Mouse (Mus musculus): ENCODE results near the gene Pex6. TPM values are rescaled to one million over a fixed set of nuclear protein-coding genes. Genes with fewer than 3 reads are reported as not detected.

Gene Pex6
- 26.6 TPM for polyA plus RNA-seq (2014; fragmentation: Illumina TruSeq; extraction: RNeasy Lipid Tissue Mini Kit (QIAGEN cat#74804); ENCODE audit: low read depth, low replicate concordance)

DNA sequence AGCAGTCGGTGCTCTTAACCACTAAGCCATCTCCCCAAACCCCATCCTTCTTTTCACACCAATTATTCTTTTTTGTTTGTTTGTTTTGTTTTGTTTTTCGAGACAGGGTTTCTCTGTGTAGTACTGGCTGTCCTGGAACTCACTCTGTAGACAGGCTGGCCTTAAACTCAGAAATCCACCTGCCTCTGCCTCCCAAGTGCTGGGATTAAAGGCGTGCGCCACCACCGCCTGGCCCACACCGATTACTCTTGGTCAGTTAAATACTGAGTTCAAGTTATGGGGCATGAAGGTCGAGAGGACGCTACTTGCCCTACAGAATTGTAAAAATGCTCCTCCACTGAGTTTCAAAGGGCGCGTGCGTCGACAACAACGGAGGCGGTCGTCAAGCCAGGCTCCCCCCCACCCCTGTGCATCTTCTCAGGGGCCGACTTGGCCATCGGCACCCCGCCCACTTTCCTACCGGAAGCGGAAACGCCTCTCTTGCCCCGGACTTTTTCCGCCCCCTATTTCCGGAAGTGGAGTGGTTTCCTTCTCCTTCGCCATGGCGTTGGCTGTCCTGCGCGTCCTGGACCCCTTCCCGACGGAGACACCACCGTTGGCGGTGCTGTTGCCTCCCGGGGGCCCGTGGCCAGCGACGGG lies at the start of gene Pex6:
Pex6 (plus strand) TSS at position 505 of the 639 bp plus-strand sequence.

GRCm38 (mm10) chr17:46673850-46674529 lies 37.3 kb upstream of the Pex6 start, which contains the start of gene Rrp36:
TSS of gene Rrp36 (minus strand) at chr17:46674352.

DNA sequence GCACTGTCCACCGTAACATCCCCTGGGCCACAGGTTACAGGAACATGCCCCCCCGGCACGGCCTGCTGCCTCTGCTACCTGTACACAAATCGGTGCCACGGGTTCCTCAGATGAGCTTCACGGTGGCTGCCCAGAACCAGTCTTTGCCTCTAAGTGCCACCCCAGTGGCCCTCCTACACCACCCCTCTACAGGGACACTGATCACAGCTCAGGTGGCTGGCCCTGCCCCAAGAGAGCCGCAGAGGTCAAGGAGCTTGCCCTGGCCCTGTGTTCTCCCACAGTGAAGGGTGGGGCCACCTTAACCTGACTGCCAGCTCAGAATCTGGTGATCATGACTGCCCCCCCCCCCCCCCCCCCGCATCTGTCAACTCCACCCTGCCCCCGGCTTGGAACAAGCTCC lies 32.8 kb upstream of the Pex6 start, which contains the start of gene Mea1:
Mea1 (plus strand) TSS at position 378 of the 400 bp plus-strand sequence.

GRCm38 (mm10) chr17:46680760-46681373 lies 30.4 kb upstream of the Pex6 start, which contains the start of gene Klhdc3:
TSS of gene Klhdc3 (minus strand) at chr17:46680914.

GRCm38 (mm10) chr17:46704887-46705835 lies 6.1 kb upstream of the Pex6 start, which contains the start of gene Ppp2r5d:
TSS of gene Ppp2r5d (minus strand) at chr17:46705111.

DNA sequence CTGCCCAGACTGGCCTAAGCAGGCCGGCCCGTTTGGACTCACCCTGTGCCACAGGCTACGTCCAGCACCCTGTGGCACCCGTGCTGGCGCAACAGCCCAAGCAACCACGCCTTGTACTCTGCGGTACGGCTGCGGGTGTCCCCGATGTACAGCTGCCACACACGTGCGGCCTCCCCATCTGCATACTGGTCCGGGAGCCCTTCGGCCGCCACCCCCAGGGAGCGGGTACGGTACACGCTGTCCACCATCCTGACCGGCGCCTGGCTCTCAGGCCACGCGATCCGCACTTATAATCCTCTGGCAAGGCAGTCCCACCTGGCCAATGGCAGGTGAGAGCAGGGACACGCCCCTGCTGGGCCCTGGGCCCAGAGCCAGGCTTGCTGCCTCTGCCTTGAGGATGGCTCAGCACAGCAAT lies 17.6 kb downstream of the Pex6 start, which contains the start of gene Gnmt:
Gnmt (minus strand) TSS at position 265 of the 415 bp plus-strand sequence.

DNA sequence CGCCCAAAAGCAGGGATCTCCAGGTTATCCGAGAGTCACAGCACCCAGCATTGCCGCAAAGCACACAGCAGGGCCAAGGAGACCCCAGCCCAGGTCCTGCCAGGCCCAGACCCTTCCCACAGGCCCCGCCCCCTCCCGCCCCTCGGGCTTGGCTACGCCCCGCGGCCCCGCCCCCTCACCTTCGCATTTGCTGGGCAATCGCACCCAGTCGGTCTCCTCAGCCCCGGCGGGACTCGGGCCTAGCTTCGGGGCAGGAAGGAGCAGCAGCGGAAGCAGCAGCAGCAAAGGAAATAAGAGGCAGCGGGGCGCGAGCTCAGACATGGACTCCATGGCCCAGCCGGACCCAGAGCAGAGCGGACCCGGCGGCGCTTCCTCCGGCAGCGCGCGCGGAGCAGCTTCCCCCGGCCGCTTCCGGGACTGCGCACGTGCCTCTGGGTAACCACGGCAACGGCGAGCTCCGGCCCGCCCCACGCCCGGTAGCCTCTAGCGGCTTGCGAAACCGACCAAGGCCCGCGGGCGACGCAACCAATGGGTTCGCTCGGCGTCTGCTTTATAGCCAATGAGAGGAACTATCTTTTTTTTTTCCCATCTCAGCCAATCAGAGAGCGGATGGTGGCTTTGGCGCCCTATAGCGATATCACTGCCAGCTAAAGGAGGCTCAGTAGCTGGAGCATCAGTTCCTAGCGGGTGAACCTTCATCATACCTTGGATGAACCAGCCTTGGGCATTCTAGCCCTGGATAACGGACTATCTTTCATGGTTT lies 40.7 kb downstream of the Pex6 start, which contains the start of gene Cnpy3:
Cnpy3 (minus strand) TSS at position 421 of the 763 bp plus-strand sequence.

GRCm38 (mm10) chr17:46763544-46763943 lies 52.3 kb downstream of the Pex6 start, which contains the start of gene Ptcra:
TSS of gene Ptcra (minus strand) at chr17:46763712.

GRCm38 (mm10) chr17:46772404-46773277 lies 61.4 kb downstream of the Pex6 start, which contains the start of gene 2310039H08Rik:
TSS of gene 2310039H08Rik (plus strand) at chr17:46772635.

Other genes starting within 250 kb of the Pex6 start
- gene Ttbk1, start 223.8 kb upstream of the Pex6 start, polyA plus RNA-seq (2014; fragmentation: Illumina TruSeq; extraction: RNeasy Lipid Tissue Mini Kit (QIAGEN cat#74804); ENCODE audit: low read depth, low replicate concordance), result 2.0 TPM
- 4.1 TPM for gene Dnph1, start 214.8 kb upstream of the Pex6 start, polyA plus RNA-seq (2014; fragmentation: Illumina TruSeq; extraction: RNeasy Lipid Tissue Mini Kit (QIAGEN cat#74804); ENCODE audit: low read depth, low replicate concordance)
- gene Cul9, start 165.1 kb upstream of the Pex6 start, polyA plus RNA-seq (2014; fragmentation: Illumina TruSeq; extraction: RNeasy Lipid Tissue Mini Kit (QIAGEN cat#74804); ENCODE audit: low read depth, low replicate concordance), result 19.3 TPM
- 30.2 TPM for gene Srf, start 155.3 kb upstream of the Pex6 start, polyA plus RNA-seq (2014; fragmentation: Illumina TruSeq; extraction: RNeasy Lipid Tissue Mini Kit (QIAGEN cat#74804); ENCODE audit: low read depth, low replicate concordance)
- gene Ptk7, start 82.0 kb upstream of the Pex6 start, polyA plus RNA-seq (2014; fragmentation: Illumina TruSeq; extraction: RNeasy Lipid Tissue Mini Kit (QIAGEN cat#74804); ENCODE audit: low read depth, low replicate concordance), result 17.2 TPM
- gene Klc4, start 65.4 kb upstream of the Pex6 start, polyA plus RNA-seq (2014; fragmentation: Illumina TruSeq; extraction: RNeasy Lipid Tissue Mini Kit (QIAGEN cat#74804); ENCODE audit: low read depth, low replicate concordance), result 24.0 TPM
- gene Mrpl2, start 65.2 kb upstream of the Pex6 start, polyA plus RNA-seq (2014; fragmentation: Illumina TruSeq; extraction: RNeasy Lipid Tissue Mini Kit (QIAGEN cat#74804); ENCODE audit: low read depth, low replicate concordance), result 54.7 TPM
- 36.8 TPM for gene Cul7, start 61.1 kb upstream of the Pex6 start, polyA plus RNA-seq (2014; fragmentation: Illumina TruSeq; extraction: RNeasy Lipid Tissue Mini Kit (QIAGEN cat#74804); ENCODE audit: low read depth, low replicate concordance)
- 23.4 TPM for gene Rrp36, start 37.1 kb upstream of the Pex6 start, polyA plus RNA-seq (2014; fragmentation: Illumina TruSeq; extraction: RNeasy Lipid Tissue Mini Kit (QIAGEN cat#74804); ENCODE audit: low read depth, low replicate concordance)
- gene Mea1, start 32.7 kb upstream of the Pex6 start, polyA plus RNA-seq (2014; fragmentation: Illumina TruSeq; extraction: RNeasy Lipid Tissue Mini Kit (QIAGEN cat#74804); ENCODE audit: low read depth, low replicate concordance), result 127 TPM
- 58.3 TPM for gene Klhdc3, start 30.5 kb upstream of the Pex6 start, polyA plus RNA-seq (2014; fragmentation: Illumina TruSeq; extraction: RNeasy Lipid Tissue Mini Kit (QIAGEN cat#74804); ENCODE audit: low read depth, low replicate concordance)
- gene Ppp2r5d, start 6.4 kb upstream of the Pex6 start, polyA plus RNA-seq (2014; fragmentation: Illumina TruSeq; extraction: RNeasy Lipid Tissue Mini Kit (QIAGEN cat#74804); ENCODE audit: low read depth, low replicate concordance), result 35.1 TPM
- gene Gnmt, start 17.7 kb downstream of the Pex6 start, polyA plus RNA-seq (2014; fragmentation: Illumina TruSeq; extraction: RNeasy Lipid Tissue Mini Kit (QIAGEN cat#74804); ENCODE audit: low read depth, low replicate concordance), result 7.1 TPM
- gene Cnpy3, start 40.8 kb downstream of the Pex6 start, polyA plus RNA-seq (2014; fragmentation: Illumina TruSeq; extraction: RNeasy Lipid Tissue Mini Kit (QIAGEN cat#74804); ENCODE audit: low read depth, low replicate concordance), result 58.1 TPM
- gene Ptcra, start 52.2 kb downstream of the Pex6 start, polyA plus RNA-seq (2014; fragmentation: Illumina TruSeq; extraction: RNeasy Lipid Tissue Mini Kit (QIAGEN cat#74804); ENCODE audit: low read depth, low replicate concordance), result not detected
- 54.6 TPM for gene 2310039H08Rik, start 61.2 kb downstream of the Pex6 start, polyA plus RNA-seq (2014; fragmentation: Illumina TruSeq; extraction: RNeasy Lipid Tissue Mini Kit (QIAGEN cat#74804); ENCODE audit: low read depth, low replicate concordance)
- 48.1 TPM for gene Rpl7l1, start 71.2 kb downstream of the Pex6 start, polyA plus RNA-seq (2014; fragmentation: Illumina TruSeq; extraction: RNeasy Lipid Tissue Mini Kit (QIAGEN cat#74804); ENCODE audit: low read depth, low replicate concordance)
- gene Bicral, start 147.0 kb downstream of the Pex6 start, polyA plus RNA-seq (2014; fragmentation: Illumina TruSeq; extraction: RNeasy Lipid Tissue Mini Kit (QIAGEN cat#74804); ENCODE audit: low read depth, low replicate concordance), result 13.4 TPM
- 21.9 TPM for gene Tbcc, start 179.2 kb downstream of the Pex6 start, polyA plus RNA-seq (2014; fragmentation: Illumina TruSeq; extraction: RNeasy Lipid Tissue Mini Kit (QIAGEN cat#74804); ENCODE audit: low read depth, low replicate concordance)
- gene Prph2, start 199.0 kb downstream of the Pex6 start, polyA plus RNA-seq (2014; fragmentation: Illumina TruSeq; extraction: RNeasy Lipid Tissue Mini Kit (QIAGEN cat#74804); ENCODE audit: low read depth, low replicate concordance), result not detected

All from adipose tissue, adult 10 weeks (tissue).